Mouse (Mus musculus): ENCODE results near the gene Romo1. TPM values are rescaled to one million over a fixed set of nuclear protein-coding genes. Genes with fewer than 3 reads are reported as not detected.

Romo1 gene
- 41.2 and 53.9 TPM in 2 replicates for total RNA-seq (2023)

GRCm38 (mm10) chr2:156143953-156144724, at the start of gene Romo1, which contains the start of gene Nfs1:
Gene Romo1 (plus strand): TSS chr2:156144039.
Gene Nfs1 (minus strand): TSS chr2:156144186.

GRCm38 (mm10) chr2:156111358-156112079, 32.3 kb upstream of the Romo1 start, which contains the start of the genes Cpne1 and Rbm12:
Gene Cpne1 (minus strand): TSS chr2:156111965.
Gene Rbm12 (minus strand): TSS chr2:156111978.

GRCm38 (mm10) chr2:156126992-156127391, 16.8 kb upstream of the Romo1 start, which contains the start of gene Gm28036:
Gene Gm28036 (minus strand): TSS chr2:156127092.

GRCm38 (mm10) chr2:156180094-156180821, 36.4 kb downstream of the Romo1 start, which contains the start of gene Rbm39:
Gene Rbm39 (minus strand): TSS chr2:156180238.

Other genes starting within 250 kb of the Romo1 start
- gene Uqcc1, start 213.7 kb upstream of the Romo1 start, total RNA-seq (2023): 9.8 and 13.0 TPM in 2 replicates
- not detected in 2 replicates for gene Gm15557, start 203.3 kb upstream of the Romo1 start, total RNA-seq (2023)
- not detected in 2 replicates for gene Gdf5, start 198.7 kb upstream of the Romo1 start, total RNA-seq (2023)
- gene Cep250, start 187.6 kb upstream of the Romo1 start, total RNA-seq (2023): 57.4 and 85.4 TPM in 2 replicates
- gene 6430550D23Rik, start 136.1 kb upstream of the Romo1 start, total RNA-seq (2023): not detected in 2 replicates
- 57.4 and 60.2 TPM in 2 replicates for gene Ergic3, start 136.0 kb upstream of the Romo1 start, total RNA-seq (2023)
- gene Fer1l4, start 91.1 kb upstream of the Romo1 start, total RNA-seq (2023): not detected in 2 replicates
- gene Spag4, start 78.9 kb upstream of the Romo1 start, total RNA-seq (2023): 0.43 and 0.85 TPM in 2 replicates
- 65.0 and 74.0 TPM in 2 replicates for gene Cpne1, start 32.1 kb upstream of the Romo1 start, total RNA-seq (2023)
- gene Rbm12, start 32.1 kb upstream of the Romo1 start, total RNA-seq (2023): 17.7 and 19.8 TPM in 2 replicates
- gene Gm28036, start 16.9 kb upstream of the Romo1 start, total RNA-seq (2023): 9.9 and 20.0 TPM in 2 replicates
- gene Nfs1, start 147 bp downstream of the Romo1 start, total RNA-seq (2023): 14.0 and 18.5 TPM in 2 replicates
- gene Rbm39, start 36.2 kb downstream of the Romo1 start, total RNA-seq (2023): 1,780 and 2,284 TPM in 2 replicates
- 30.1 and 44.3 TPM in 2 replicates for gene Phf20, start 52.4 kb downstream of the Romo1 start, total RNA-seq (2023)
- 6.1 and 11.3 TPM in 2 replicates for gene Cnbd2, start 168.3 kb downstream of the Romo1 start, total RNA-seq (2023)
- gene Scand1, start 168.7 kb downstream of the Romo1 start, total RNA-seq (2023): 148 and 170 TPM in 2 replicates

Data from neutrophil, adult 65 days (primary cell).